34 mouse cellular contexts compared by ENCODE assay signal in genomic region chr1:118419399-118419798, GRCm38 (mm10).
"Had no signal": no experiment of that assay in that cellular context is flagged by ENCODE, and none has a peak within 500 bp of the region (broad histone marks: within the 10 kb centered on the region; RNA-seq: fewer than 3 reads in every experiment).

No protein-coding gene starts in this region.

- H3K9me3 ChIP-seq: heart, embryonic 10.5 days; heart, embryonic 12.5 days; heart, embryonic 13.5 days; heart, embryonic 15.5 days; hindbrain, embryonic 10.5 days; hindbrain, embryonic 12.5 days; hindbrain, embryonic 13.5 days; hindbrain, embryonic 15.5 days; intestine, embryonic 15.5 days; kidney, embryonic 15.5 days had no signal

- ATAC-seq: hindbrain, embryonic 16.5 days; hindbrain, postnatal 0 days; inflammation-experienced regulatory T-cells, adult 6 months; intestine, embryonic 15.5 days; intestine, embryonic 16.5 days; intestine, postnatal 0 days had no signal

- H3K9ac ChIP-seq: heart, embryonic 12.5 days; heart, embryonic 13.5 days; heart, embryonic 15.5 days; hindbrain, embryonic 12.5 days; hindbrain, embryonic 13.5 days; hindbrain, embryonic 14.5 days; hindbrain, embryonic 15.5 days; intestine, embryonic 15.5 days; kidney, embryonic 15.5 days had no signal

- H3K4me2 ChIP-seq: heart, embryonic 11.5 days; heart, embryonic 12.5 days; heart, embryonic 13.5 days; heart, embryonic 15.5 days; hindbrain, embryonic 12.5 days; hindbrain, embryonic 13.5 days; hindbrain, embryonic 14.5 days; hindbrain, embryonic 15.5 days; intestine, embryonic 15.5 days; kidney, embryonic 15.5 days had no signal

- H3K27ac ChIP-seq: heart, adult 2 months; heart, embryonic 10.5 days; heart, embryonic 13.5 days; heart, embryonic 15.5 days; hindbrain, embryonic 10.5 days; hindbrain, embryonic 12.5 days; hindbrain, embryonic 13.5 days; hindbrain, embryonic 14.5 days; hindbrain, embryonic 15.5 days; hindbrain, postnatal 0 days; intestine, embryonic 15.5 days; kidney, embryonic 15.5 days; kidney, postnatal 0 days; layer of hippocampus, adult 2 months had no signal

- DNase-seq: heart, adult 2 months; heart, postnatal 10 days; heart, postnatal 14 days; heart, postnatal 36 days; heart, postnatal 4 days; kidney, adult 11 months; kidney, adult 18-20 months; kidney, adult 2 months; kidney, adult 8-10 months; kidney, postnatal 10 days; kidney, postnatal 14 days; kidney, postnatal 36 days; kidney, postnatal 4 days; layer of hippocampus, adult 9-11 months; layer of hippocampus, postnatal 36 days had no signal

- H3K27me3 ChIP-seq: heart, embryonic 12.5 days; heart, embryonic 13.5 days; heart, embryonic 15.5 days; hindbrain, embryonic 12.5 days; hindbrain, embryonic 13.5 days; hindbrain, embryonic 15.5 days; intestine, embryonic 15.5 days; kidney, embryonic 15.5 days had no signal

- H3K4me3 ChIP-seq: heart, adult 2 months; heart, embryonic 10.5 days; heart, embryonic 12.5 days; heart, embryonic 13.5 days; heart, embryonic 15.5 days; hindbrain, embryonic 10.5 days; hindbrain, embryonic 12.5 days; hindbrain, embryonic 13.5 days; hindbrain, embryonic 15.5 days; intestine, embryonic 15.5 days; kidney, embryonic 15.5 days; layer of hippocampus, adult 2 months had no signal

- H3K4me1 ChIP-seq: hindbrain, embryonic 10.5 days; intestine, embryonic 15.5 days; kidney, embryonic 15.5 days had no signal
